Mouse (Mus musculus) ES-Bruce4 (cell line): ENCODE measurements around the gene Tmem136.

Experiments
- CTCF ChIP-seq: IDR thresholded peaks from one replicate; pipeline ENCODE4 v1.8.1; 2011; ENCODE audit warnings: low read depth, low read length
- EP300 ChIP-seq: IDR thresholded peaks from 2 replicates; pipeline ENCODE4 v1.6.1; 2011; ENCODE audit warnings: low read depth, low read length; ENCODE audit not compliant: insufficient read depth
- POLR2A ChIP-seq: IDR thresholded peaks from one replicate; pipeline ENCODE4 v1.8.1; 2011; ENCODE audit warnings: low read length; ENCODE audit not compliant: insufficient read depth

- TF ChIP-seq EP300 (no peak), POLR2A (no peak), CTCF (no peak)
Measured at GRCm38 (mm10) chr9:43131940-43132339, 15.6 kb upstream of the Tmem136 start.
